Mouse (Mus musculus): Measurements from ENCODE around the gene Mbtd1. TPM values are rescaled to one million over a fixed set of nuclear protein-coding genes. Genes with fewer than 3 reads are reported as not detected.

The Mbtd1 gene
- total RNA-seq, 4 experiments from 2014 or later, result 28.1 to 38.8 (median 31.6) TPM

DNA sequence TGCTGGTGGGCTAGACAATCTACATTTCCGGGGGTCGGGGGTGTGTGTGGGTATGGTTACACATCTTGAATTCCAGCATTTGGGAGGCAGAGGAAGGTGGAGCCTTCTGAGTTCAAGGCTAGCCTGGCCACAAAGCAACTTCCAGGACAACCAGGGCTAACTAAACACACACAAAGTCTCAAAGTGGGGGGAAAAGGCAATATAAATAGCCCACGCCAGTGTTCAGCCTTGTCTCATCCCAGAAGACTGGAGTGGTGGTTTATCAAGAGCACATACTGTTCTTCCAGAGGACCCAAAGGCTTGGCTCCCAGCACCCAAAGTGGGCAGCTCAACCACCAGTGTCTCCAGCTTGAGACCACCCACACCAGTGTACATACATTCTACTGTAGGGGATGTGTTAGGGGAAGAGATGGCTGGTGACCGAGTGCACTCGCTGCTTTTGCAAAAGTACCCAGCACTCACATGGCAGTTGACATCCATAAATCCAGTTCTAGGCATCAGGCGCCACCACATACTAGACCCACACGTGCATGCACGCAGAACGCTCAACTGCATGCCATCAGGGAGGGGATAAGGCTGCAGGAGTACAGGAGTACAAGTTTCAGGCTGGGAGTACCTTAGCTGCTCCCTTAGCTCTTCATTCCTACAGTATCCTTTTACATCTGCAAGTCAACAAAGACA is 63.4 kb downstream of the Mbtd1 start:
- DNase-seq (ENCODE audit: low spot score in 2 of 2), result no peak

DNA sequence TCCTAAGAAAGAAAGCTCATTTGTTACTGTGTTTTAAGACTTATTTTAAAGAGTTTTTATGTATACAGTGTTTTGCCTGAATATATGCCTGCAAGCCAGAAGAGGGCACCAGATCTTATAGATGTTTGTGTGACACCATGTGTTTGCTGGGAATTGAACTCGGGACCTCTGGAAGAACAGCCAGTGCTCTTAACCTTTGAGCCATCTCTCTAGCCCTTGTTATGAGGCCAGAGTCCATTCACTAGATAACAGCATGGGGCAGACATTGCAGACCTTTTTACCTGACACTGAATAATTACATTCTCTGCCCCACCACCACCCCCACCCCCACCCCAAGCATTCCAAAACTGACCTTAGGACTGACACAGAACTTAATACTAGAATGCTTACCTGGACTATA is 64.4 kb downstream of the Mbtd1 start:
- no peak for DNase-seq (ENCODE audit: low spot score in 2 of 2)

DNA sequence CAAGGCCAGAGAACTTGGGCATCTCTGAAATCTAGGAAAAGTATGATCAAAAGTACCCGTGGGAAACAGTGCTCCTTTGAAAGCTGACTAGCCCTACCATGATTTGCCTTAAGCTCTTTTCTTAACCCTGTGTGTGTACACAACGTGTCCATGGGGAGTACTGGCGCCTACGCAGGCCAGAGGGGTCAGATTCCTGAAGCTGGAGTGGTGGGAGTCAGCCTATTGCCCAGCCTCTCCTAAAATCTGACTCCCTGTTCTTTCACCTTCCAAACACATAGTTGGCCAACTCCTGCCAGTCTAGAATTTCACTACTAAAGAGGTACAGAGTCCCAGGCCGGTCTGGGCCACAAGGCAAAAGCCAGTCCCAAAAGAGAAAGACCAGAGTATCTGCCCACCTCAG is 66.7 kb downstream of the Mbtd1 start:
- DNase-seq (ENCODE audit: low spot score in 2 of 2), result no peak

DNA sequence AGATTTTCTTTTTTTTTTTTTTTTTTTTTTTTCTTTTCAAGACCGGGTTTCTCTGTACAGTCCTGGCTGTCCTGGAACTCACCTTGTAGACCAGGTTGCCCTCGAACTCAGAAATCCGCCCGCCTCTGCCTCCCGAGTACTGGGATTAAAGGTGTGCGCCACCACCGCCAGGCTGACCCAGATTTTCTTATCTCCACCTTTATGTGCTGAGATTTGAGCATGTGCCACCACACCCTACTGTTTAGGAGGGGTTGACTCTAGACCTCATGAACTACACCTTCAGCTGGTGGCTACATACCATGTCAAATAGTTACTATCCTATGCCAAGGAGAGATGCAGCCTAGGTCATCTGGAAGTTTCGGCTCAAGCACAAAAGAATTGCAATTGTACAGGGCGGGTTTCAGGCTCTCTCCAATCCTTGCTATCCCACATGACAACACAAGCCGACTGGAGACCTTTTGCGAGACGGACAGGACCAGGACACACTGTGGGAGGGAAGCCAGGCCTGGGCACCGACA is 69.1 kb downstream of the Mbtd1 start:
- no peak for DNase-seq (ENCODE audit: low spot score in 2 of 2)

DNA sequence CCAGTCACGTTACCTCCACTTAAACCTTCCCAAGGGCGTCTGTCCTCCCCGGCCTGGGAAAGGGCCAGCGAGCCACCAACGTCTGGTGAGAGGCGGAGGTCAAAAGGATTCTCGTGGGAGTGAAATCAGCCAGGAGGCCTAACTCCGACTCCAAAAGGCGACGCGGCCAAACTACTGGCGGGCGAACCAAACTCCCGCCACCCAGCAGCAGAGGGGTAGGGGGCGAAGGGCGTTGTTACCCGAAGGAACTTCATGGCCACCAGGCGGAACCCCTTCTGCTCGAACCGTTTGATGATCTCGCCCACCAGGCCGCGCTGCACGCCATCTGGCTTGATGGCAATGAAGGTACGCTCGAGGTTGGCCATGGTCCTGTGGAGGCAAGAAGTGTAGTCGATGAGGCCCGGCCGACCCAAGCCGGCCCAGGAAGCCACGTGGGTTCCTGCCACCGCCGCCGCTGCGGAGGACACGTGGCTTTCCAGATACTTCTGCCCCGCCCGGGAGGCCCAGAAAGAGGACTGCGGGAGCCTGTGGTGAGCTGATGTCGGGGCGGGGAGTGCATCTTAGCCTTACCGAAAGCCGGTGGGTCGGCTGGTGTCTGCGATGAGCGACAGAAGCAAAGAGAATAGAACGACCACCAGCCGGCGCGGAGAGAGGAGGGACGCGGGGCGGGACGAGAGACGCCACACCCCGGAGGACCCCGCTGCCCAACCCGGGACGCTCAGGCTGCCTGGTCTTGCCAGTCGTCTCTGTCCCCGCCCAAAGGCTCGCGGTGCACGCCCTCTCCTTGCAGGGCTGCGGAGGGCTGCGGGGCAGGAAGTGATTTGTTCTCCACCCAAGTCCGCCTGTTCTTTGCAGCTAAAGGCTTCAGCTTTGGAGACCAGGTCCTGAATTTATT is 69.9 kb downstream of the Mbtd1 start:
- peak; percentile 78 to 81 for DNase-seq (ENCODE audit: low spot score in 2 of 2)

DNA sequence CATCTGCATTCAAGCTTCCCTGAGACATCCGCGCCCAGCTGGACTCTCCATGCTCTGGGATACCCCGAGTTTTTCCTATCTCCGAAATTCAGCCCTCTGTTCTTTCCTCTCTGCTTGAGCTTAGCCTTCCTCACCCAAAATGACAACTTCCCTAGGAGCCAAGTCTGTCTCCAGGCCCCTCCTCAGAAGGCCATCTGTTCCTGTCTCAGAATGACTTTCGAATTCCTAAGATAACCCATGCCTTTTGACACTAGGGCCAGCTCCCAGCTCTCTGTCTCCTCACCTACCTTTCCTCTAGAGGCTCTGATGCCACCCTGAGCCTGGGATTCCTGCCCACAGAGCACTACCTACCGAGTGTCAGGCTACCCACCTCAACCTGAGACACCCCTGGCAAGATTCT is 70.5 kb downstream of the Mbtd1 start, which contains the start of gene Nme2:
Gene Nme2, minus strand, starts transcription at position 101 of the 400 bp plus-strand sequence.
- no peak for DNase-seq (ENCODE audit: low spot score in 2 of 2)

DNA sequence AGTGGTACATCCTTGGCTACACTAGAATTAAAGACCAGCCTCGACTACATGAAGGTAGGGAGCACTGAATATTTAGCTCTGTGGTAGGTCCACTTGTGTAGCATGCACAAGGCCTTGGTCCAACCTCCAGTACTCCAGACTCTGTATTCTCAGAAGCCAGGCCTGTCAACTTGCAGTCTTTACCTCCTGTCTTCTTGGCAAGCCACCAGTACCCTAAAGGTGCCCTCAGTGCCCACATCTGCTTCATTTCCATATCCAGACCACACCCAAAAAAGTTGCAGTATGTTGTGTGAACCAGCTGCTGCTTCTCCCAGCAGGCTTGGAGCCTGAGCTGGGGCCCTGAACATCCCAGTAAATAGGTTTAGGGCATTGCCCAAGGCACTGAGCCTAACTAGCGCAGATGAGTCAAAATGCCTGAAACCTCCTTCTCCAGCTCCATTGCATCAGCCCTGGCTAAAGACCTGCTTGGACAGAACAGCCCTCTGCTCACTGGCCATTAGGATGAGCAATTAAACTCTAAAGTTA is 71.4 kb downstream of the Mbtd1 start:
- no peak for DNase-seq (ENCODE audit: low spot score in 2 of 2)

DNA sequence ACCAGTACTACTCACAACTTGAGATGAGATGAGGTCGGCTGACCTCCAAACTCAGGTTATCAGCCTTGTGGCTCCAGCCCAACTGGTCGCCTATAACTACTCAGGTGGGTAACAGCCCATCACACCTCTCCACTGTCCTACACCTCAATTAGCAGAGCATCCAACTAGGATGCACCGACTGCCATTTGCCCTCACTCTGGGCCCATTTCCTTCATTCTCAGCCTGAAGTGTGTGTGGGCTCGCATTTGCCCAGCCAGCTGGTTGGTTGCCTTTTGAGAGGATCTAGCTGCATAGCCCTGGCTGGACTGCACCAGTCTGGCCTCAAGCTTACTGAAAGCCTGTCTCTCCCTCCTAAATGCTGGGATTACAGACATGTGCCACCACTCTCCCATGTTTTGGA is 72.1 kb downstream of the Mbtd1 start:
- no peak for DNase-seq (ENCODE audit: low spot score in 2 of 2)

DNA sequence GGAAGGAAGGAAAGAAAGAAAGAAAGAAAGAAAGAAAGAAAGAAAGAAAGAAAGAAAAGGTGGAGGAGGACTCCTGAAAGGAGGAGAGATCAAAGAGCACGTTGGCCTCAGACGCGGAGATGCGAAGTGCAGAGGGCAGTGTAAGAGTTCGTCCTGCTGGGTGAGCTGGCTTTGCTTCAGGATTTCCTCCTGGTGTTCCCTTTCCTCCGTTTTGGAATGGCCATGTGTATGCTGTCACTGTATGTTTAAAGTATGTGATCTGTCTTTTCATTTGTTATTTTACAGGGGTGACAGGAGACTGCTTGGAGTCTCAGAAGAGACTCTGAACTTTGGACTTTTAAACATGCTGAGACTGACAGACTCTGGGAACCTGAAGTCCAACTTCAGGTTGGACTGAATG is 75.8 kb downstream of the Mbtd1 start:
- no peak for DNase-seq (ENCODE audit: low spot score in 2 of 2)

DNA sequence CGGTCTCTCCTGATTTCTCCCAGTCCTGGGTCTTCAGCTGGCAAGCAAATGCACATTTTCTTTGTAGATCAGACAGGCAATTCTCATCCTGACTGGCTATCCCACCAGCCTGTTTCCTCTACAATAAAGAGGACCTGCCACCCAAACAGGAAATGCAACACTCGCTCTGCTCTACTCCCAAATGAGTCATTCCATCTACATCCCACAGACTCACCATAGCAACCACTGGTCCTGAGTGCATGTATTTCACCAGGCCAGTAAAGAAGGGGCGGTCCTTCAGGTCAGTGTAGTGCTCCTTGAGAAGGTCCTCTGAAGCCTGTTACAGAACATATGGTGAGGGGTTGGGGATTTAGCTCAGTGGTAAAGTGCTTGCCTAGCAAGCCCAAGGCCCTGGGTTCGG is 77.4 kb downstream of the Mbtd1 start:
- no peak for DNase-seq (ENCODE audit: low spot score in 2 of 2)

DNA sequence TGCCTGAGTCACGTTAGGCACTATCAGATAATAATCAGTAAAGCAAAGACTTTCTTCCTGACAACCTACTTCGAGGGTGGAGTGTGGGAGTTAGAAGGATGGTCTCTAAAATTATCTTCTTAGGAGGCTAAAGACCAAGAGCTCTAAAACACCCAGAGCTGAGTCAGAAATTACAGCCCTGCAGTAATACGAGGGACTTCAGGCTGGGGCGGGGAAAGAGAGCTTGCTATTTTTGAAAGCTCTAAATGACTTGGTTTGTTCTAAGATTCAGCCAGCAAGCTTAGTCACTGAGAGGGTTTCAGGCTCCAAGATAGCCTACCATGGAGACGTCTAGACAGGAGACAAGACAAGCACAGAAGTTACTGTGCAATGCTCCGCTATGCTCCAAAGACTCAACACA is 79.7 kb downstream of the Mbtd1 start:
- DNase-seq (ENCODE audit: low spot score in 2 of 2), result no peak

DNA sequence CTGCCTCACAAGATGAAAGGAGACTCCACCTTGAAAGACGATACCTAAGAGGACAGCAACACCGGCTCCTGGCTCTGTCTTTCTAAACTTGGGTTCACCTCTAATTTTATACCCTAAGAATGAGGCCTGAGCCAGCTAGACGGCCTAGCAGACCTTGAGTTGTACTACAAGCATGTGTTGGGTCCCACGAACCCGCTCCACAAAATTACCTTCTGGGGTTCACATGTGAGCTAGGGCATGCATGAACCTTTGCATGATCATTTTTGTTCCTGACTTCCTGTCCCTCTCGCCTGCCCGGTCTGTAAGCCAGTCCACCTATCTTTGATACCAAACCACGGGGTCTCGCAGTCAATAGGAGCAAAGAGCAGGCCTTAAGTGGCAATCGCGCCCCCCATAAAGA is 81.7 kb downstream of the Mbtd1 start:
- no peak for DNase-seq (ENCODE audit: low spot score in 2 of 2)

DNA sequence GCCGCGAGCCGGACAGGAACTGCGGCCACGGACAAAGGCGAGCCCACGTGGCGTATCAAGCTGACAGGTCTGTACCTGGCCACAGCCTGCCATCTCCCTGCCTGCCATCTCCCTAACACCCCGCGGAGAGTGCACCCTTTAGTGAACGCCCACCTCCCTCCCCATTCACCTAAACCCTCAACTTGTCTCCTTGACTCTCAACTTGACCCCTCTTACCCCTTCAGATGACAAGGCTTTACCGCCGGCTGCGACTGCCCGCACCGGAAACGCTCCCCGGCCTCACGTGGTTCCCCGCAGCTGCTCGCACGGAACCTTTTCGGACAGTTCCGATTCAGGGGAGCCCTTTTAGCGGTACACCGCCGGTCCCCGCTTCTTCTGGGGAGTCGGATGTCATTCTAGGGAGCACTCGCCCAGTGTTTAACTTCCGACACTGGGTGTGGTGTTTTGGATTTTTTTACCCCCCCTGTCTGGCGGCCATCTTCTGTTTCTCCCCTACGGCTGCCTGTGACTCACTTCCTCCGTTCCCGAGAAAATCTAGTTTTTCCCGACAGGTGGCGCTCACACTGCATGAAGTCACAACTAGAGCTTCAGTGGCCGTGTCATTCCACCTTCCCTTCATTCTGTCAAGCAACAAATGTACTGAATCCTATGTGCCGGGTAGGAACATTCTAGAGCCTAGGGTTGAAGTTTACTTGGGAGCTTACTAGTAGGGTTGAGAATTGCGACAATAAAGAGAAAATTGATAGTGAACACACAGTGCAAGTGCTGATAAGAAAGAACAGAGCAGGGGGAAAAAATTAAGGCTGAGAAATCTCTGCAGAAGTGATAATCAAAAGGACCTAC is 82.6 kb downstream of the Mbtd1 start, which contains the start of the genes Gm20390 and Nme1:
Gene Gm20390, minus strand, starts transcription at position 289 of the 843 bp plus-strand sequence.
Gene Nme1, minus strand, starts transcription at position 517 of the 843 bp plus-strand sequence.
- peak; percentile 95 to 97 for DNase-seq (ENCODE audit: low spot score in 2 of 2)

DNA sequence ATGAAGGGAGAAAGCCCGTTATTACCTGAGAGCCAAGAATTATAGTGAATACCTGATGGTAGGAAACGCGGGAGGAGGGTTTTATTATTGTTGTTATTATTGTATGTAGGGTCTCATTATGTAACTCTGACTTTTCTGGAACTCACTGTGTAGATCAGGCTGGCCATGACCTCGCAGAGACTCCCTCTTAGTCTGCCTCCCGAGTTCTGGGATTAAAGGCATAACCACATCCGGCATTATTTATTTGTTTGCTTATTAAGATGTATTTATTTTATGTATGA is 83.1 kb downstream of the Mbtd1 start:
- DNase-seq (ENCODE audit: low spot score in 2 of 2), result no peak

DNA sequence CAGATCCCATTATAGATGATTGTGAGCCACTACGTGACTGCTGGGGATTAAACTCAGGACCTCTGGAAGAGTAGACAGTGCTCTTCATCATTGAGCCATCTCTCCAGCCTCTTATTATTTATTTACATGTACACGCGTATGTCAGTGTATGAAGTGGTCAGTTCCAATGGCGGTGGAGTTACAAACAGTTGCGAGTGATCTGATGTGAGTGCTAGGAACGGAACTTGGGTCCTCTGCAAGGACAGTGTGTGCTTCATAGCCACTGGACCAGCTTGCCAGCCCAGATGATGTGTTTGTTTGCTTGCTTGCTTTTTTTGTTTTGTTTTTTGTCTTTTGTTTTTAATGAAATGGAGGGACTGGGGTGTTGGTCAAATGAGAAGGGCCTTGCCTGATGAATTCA is 83.5 kb downstream of the Mbtd1 start:
- no peak for DNase-seq (ENCODE audit: low spot score in 2 of 2)

DNA sequence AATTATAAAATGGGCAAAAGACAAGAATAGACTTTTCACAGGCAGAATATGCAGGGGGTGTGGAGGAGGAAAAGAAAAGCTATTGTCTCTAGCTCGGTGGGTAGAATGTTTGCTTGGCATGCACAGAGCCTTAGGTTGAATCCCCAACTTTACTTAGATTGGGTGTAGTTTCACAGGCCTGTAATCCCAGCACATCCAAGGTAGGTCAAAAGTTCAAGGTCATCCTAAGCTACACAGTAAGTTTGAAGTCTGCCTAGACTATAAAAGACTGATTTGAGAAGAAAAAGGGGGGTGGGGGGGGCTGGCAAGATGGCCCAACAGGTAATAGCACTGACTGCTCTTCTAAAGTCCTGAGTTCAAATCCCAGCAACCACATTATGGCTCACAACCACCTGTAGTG is 84.1 kb downstream of the Mbtd1 start:
- no peak for DNase-seq (ENCODE audit: low spot score in 2 of 2)

DNA sequence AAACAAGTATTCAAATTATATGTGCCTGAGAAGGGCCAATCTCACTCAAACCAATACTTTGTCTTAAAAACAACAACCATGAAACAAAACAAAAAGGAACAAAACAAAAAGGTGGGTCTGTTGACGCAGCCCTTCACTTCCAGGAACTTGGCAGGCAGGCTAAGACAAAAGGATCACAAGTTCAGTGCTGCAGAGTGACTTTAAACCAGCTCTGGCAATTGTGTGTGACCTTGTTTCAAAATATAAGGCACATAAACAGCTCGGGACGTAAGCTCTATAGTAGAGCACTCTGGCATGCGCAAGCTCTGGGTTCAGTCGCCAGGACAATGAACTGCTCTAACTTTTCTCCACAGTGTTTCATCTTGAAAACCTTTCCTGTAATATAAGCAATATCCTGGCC is 87.3 kb downstream of the Mbtd1 start:
- no peak for DNase-seq (ENCODE audit: low spot score in 2 of 2)

DNA sequence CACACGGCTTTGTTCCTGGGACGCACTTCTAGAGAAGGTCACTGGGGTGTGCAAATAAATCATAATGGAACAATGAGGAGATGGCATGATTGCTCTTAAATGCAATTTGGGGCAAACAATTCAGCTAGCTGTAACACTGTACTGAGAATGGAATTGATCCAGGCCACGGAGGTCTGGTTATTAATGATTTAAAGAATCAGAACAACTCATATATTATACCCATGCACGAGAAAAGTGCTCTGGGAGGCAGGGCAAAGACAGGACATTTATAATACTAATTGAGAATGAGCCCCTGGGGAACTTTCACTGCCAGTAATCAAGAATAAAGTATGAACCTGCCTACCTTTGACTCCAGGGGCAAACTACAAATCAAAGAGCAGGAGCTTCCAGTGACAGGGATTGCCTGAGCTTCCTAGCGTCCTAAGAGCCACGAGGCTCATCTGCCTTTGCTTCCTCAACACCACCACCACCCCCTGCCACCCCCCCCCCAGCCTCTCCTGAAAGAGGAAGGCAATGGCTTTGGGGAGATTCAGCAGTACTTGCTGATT is 93.9 kb downstream of the Mbtd1 start:
- DNase-seq (ENCODE audit: low spot score in 2 of 2), result no peak

DNA sequence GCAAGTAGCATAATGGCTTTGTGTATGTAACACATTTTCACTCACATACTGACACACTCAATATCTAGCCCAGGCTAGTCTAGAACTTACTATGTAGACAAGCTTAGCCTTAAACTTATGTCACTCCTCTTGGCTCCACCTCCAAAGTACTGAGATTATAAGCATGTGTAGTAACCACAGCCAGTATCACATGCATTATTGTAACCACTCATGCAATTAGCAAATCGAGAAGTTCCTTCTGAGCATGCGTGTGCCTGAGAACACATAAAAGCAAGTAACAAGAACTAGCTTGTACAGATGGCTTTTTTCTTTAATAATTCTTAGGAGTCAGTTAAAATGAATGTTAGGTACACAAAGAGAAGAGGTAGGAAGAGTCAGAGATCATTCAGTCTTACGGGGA is 99.0 kb downstream of the Mbtd1 start:
- DNase-seq (ENCODE audit: low spot score in 2 of 2), result no peak

DNA sequence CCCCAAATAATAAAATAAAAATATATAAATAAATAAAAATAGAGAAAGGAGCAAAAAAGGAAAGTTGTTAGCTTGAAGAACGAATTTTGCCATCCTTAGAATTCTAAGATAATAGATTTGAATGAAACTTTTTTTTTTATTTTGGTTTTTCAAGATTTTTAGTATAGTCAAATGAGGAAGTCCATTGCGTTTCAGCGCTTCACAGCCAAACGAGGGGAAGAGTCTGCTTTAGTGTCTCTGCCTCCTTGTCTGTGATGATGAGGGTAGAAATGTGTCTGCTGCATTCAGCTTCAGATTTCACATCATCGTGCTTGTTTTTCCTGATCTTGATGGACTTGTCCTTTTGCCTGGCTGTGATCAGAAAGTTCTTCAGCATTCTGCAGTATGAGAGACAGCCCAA is 99.6 kb downstream of the Mbtd1 start:
- no peak for DNase-seq (ENCODE audit: low spot score in 2 of 2)

DNA sequence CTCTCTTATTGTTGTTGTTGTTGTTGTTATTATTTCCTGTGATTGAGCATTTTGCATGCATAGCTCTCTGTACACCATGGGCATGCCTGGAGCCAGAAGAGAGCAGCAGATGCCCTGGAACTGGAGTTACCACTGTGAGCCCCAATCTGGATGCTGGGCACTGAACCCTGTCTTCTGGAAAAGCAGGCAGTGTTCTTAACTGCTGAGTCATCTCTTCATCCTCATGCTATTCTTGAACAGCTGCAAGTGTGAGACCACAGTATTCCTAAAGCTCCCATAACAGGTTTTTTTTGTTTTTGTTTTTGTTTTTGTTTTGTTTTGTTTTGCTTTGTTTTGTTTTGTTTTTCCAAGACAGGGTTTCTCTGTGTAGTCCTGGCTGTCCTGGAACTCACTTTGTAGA is 100.6 kb downstream of the Mbtd1 start:
- DNase-seq (ENCODE audit: low spot score in 2 of 2), result no peak

All from left cerebral cortex, adult 8-10 months (tissue).